Mouse (Mus musculus) frontal cortex, postnatal 25 days (tissue): Measurements from ENCODE around the gene Pdzd7.
A peak's percentile ranks its signal among the peaks of the same experiment; 100 is the strongest.

Experiments
- DNase-seq, 2 experiments: peaks; one replicate each; pipeline ENCODE4 v3.0.0; 2022; ENCODE audit warnings: low spot score in 2 of 2

Gene Pdzd7

GRCm38 (mm10) chr19:45012636-45013035 lies 32.9 kb downstream of the Pdzd7 start:
- DNase-seq = no peak

GRCm38 (mm10) chr19:45012219-45012618 lies 33.3 kb downstream of the Pdzd7 start:
- DNase-seq = no peak

GRCm38 (mm10) chr19:45010646-45011045 lies 34.9 kb downstream of the Pdzd7 start:
- DNase-seq = no peak

- DNase-seq = no peak
Observed at GRCm38 (mm10) chr19:45007425-45008191, 37.9 kb downstream of the Pdzd7 start.

GRCm38 (mm10) chr19:45007021-45007420 lies 38.5 kb downstream of the Pdzd7 start:
- no peak for DNase-seq

GRCm38 (mm10) chr19:45005957-45006712 lies 39.4 kb downstream of the Pdzd7 start, which contains the start of gene Mrpl43:
Gene Mrpl43 (minus strand): TSS chr19:45006442.
- DNase-seq = peak; percentile 94 to 96

- no peak for DNase-seq
Observed at GRCm38 (mm10) chr19:45005444-45005843, 40.1 kb downstream of the Pdzd7 start, which contains the start of gene Twnk. Gene Twnk (plus strand): TSS chr19:45005663.

- no peak for DNase-seq
Observed at GRCm38 (mm10) chr19:45003740-45004516, 41.6 kb downstream of the Pdzd7 start.

- DNase-seq = no peak
Observed at GRCm38 (mm10) chr19:45002301-45002700, 43.2 kb downstream of the Pdzd7 start.

GRCm38 (mm10) chr19:44999647-45000046 lies 45.9 kb downstream of the Pdzd7 start:
- DNase-seq = no peak

- no peak for DNase-seq
Observed at GRCm38 (mm10) chr19:44997786-44998185, 47.7 kb downstream of the Pdzd7 start.

GRCm38 (mm10) chr19:44992712-44993111 lies 52.8 kb downstream of the Pdzd7 start:
- DNase-seq = no peak

- no peak for DNase-seq
Observed at GRCm38 (mm10) chr19:44992246-44992645, 53.3 kb downstream of the Pdzd7 start.

- DNase-seq = no peak
Observed at GRCm38 (mm10) chr19:44991031-44991430, 54.5 kb downstream of the Pdzd7 start.

GRCm38 (mm10) chr19:44989567-44990495 lies 55.7 kb downstream of the Pdzd7 start:
- no peak for DNase-seq

GRCm38 (mm10) chr19:44988831-44989566 lies 56.5 kb downstream of the Pdzd7 start, which contains the start of gene Sema4g:
Gene Sema4g (plus strand): TSS chr19:44989101.
- no peak for DNase-seq

GRCm38 (mm10) chr19:44988321-44988720 lies 57.2 kb downstream of the Pdzd7 start:
- DNase-seq = no peak

- DNase-seq = no peak
Observed at GRCm38 (mm10) chr19:44987851-44988250, 57.7 kb downstream of the Pdzd7 start.

- no peak for DNase-seq
Observed at GRCm38 (mm10) chr19:44987004-44987403, 58.5 kb downstream of the Pdzd7 start.
